Mouse (Mus musculus): Measurements from ENCODE around the gene Eya4. TPM values are rescaled to one million over a fixed set of nuclear protein-coding genes. Genes with fewer than 3 reads are reported as not detected.

The Eya4 gene
- total and polyA plus RNA-seq, 3 experiments = 0.24 to 0.46 TPM; not detected in 1

- no peaks in the 10 kb centered on the region for H3K4me1 ChIP-seq (ENCODE audit: control insufficient read depth in 1 of 2, insufficient read depth in 2 of 2, low read length in 2 of 2)
- no peaks in the 10 kb centered on the region for H3K36me3 ChIP-seq (ENCODE audit: control insufficient read depth in 1 of 2, insufficient read depth in 2 of 2, low read length in 2 of 2)
- no peaks in the 10 kb centered on the region; a peak in 1 of 4 replicates for H3K27me3 ChIP-seq (ENCODE audit: control insufficient read depth in 1 of 2, insufficient read depth in 2 of 2, low read length in 2 of 2)
- no peak for TF ChIP-seq CHD2 (IDR thresholded peaks at IDR 0.05; ENCODE audit: low read length)
- TF ChIP-seq MEF2A (IDR thresholded peaks at IDR 0.05; ENCODE audit: extremely low read depth, insufficient replicate concordance, low read depth, low read length, poor library complexity, severe bottlenecking) = no peak
- no peak for TF ChIP-seq USF1 (IDR thresholded peaks at IDR 0.05; ENCODE audit: low read depth, low read length)
- TF ChIP-seq RAD21 (IDR thresholded peaks at IDR 0.05; ENCODE audit: low read depth, low read length) = no peak
- no peak for TF ChIP-seq POLR2AphosphoS2 (IDR thresholded peaks at IDR 0.05; ENCODE audit: low read length)
- no peak for TF ChIP-seq BHLHE40 (IDR thresholded peaks at IDR 0.05; ENCODE audit: borderline replicate concordance, low read depth, low read length)
- no peaks in the 10 kb centered on the region for H3K79me2 ChIP-seq (ENCODE audit: control insufficient read depth, insufficient read depth, low read length, poor library complexity)
- no peak for DNase-seq (ENCODE audit: low read depth, low spot score)
- no peak overlapping the region for H3K27ac ChIP-seq (ENCODE audit: control insufficient read depth, low read depth, low read length)
- no peak overlapping the region for H3K4me3 ChIP-seq (ENCODE audit: control insufficient read depth in 1 of 2, insufficient read depth in 1 of 2, low read depth in 2 of 2, low read length in 2 of 2)
- H3K9ac ChIP-seq (ENCODE audit: control insufficient read depth, low read depth, low read length, poor library complexity, severe bottlenecking) = no peak overlapping the region
- H3K9me3 ChIP-seq (replicated peaks; ENCODE audit: insufficient read depth, low read length) = no peaks in the 10 kb centered on the region
Observed at GRCm38 (mm10) chr10:23088764-23089163, 261.8 kb downstream of the Eya4 start.

DNA sequence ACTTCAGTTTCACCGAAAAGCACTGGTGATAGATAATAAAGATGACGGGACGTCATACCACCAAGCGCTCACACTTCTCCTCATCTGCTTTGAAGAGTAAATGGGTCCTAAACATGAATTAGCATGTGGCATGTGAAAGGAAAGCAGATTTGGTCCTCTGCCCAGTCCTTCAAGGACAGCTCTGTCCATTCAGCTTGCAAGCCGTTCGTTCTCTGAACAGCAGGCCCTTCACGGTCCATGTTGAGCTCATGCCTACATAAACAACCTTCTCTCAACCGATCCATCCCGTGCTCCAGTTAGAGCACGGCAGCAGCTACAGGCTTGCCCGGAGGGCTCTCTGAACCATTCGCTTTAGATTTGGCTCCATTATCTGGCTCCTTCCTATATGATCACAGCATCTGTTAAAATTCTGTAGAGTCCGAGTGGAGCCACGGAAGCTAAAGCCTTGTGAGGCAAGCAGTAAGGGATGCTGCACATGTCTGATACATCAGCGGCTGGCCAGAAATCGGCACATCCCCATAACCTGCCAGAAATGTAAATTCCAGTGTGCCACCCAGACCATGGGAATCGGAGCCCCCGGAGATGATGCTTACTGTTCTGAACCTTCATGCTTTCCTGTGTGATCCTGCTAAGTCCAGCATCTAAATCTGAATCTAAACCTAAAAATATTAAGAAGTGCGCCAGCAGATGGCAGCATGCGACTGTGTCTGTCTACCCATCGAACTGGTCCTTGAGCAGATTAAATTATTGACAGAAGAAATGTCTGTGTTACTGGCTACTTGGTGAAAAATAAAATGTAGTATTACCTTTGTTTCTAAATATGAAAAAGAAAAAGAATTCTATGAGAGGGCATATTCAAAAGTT is 264.0 kb downstream of the Eya4 start:
- Histone ChIP-seq H3K27me3 (ENCODE audit: control insufficient read depth in 1 of 2, insufficient read depth in 2 of 2, low read length in 2 of 2) (no peaks in the 10 kb centered on the region; a peak in 1 of 4 replicates), H3K27ac (ENCODE audit: control insufficient read depth, low read depth, low read length) (no peak overlapping the region), H3K9me3 (replicated peaks; ENCODE audit: insufficient read depth, low read length) (no peaks in the 10 kb centered on the region), H3K9ac (ENCODE audit: control insufficient read depth, low read depth, low read length, poor library complexity, severe bottlenecking) (no peak overlapping the region), H3K79me2 (ENCODE audit: control insufficient read depth, insufficient read depth, low read length, poor library complexity) (no peaks in the 10 kb centered on the region), H3K4me3 (ENCODE audit: control insufficient read depth in 1 of 2, insufficient read depth in 1 of 2, low read depth in 2 of 2, low read length in 2 of 2) (no peak overlapping the region), H3K36me3 (ENCODE audit: control insufficient read depth in 1 of 2, insufficient read depth in 2 of 2, low read length in 2 of 2) (no peaks in the 10 kb centered on the region), H3K4me1 (ENCODE audit: control insufficient read depth in 1 of 2, insufficient read depth in 2 of 2, low read length in 2 of 2) (no peaks in the 10 kb centered on the region; a peak in 1 of 4 replicates)
- peak; percentile 30 to 82 (median 69); a peak in 5 of 6 replicates for TF ChIP-seq CTCF (IDR thresholded peaks at IDR 0.05 in 2 of 3, conservative IDR thresholded peaks at IDR 0.05 in 1 of 3; ENCODE audit: control insufficient read depth in 1 of 3, insufficient read depth in 1 of 3, low read depth in 2 of 3, low read length in 3 of 3, poor library complexity in 1 of 3, severe bottlenecking in 1 of 3)
- no peak for TF ChIP-seq EP300 (IDR thresholded peaks at IDR 0.05; ENCODE audit: low read depth in 1 of 2, low read length in 2 of 2)
- TF ChIP-seq RCOR1 (IDR thresholded peaks at IDR 0.05; ENCODE audit: low read depth, low read length) = no peak
- peak; percentile 80 for TF ChIP-seq ZC3H11A (IDR thresholded peaks at IDR 0.05; ENCODE audit: low read depth, low read length)
- TF ChIP-seq USF2 (IDR thresholded peaks at IDR 0.05; ENCODE audit: borderline replicate concordance in 1 of 2, insufficient read depth in 1 of 2, low read depth in 1 of 2, low read length in 2 of 2) = no peak
- TF ChIP-seq TCF12 (IDR thresholded peaks at IDR 0.05; ENCODE audit: low read depth, low read length) = no peak
- no peak for TF ChIP-seq USF1 (IDR thresholded peaks at IDR 0.05; ENCODE audit: low read depth, low read length)
- no peak for TF ChIP-seq MAFK (IDR thresholded peaks at IDR 0.05; ENCODE audit: borderline replicate concordance, low read depth, low read length)
- no peak for TF ChIP-seq CHD2 (IDR thresholded peaks at IDR 0.05; ENCODE audit: low read length)
- TF ChIP-seq KAT2A (conservative IDR thresholded peaks at IDR 0.05; ENCODE audit: low read depth, low read length) = no peak
- TF ChIP-seq RAD21 (IDR thresholded peaks at IDR 0.05; ENCODE audit: low read depth, low read length) = peak; percentile 89
- peak; percentile 90 for TF ChIP-seq SMC3 (IDR thresholded peaks at IDR 0.05; ENCODE audit: low read depth, low read length)
- TF ChIP-seq ELF1 (IDR thresholded peaks at IDR 0.05; ENCODE audit: low read depth, low read length) = no peak
- TF ChIP-seq GATA1 (IDR thresholded peaks at IDR 0.05; ENCODE audit: low read depth, low read length) = no peak
- no peak for TF ChIP-seq MAZ (IDR thresholded peaks at IDR 0.05; ENCODE audit: low read depth, low read length)
- TF ChIP-seq SIN3A (IDR thresholded peaks at IDR 0.05; ENCODE audit: low read length) = no peak
- no peak for TF ChIP-seq CHD1 (IDR thresholded peaks at IDR 0.05; ENCODE audit: low read depth, low read length)
- no peak for TF ChIP-seq POLR2A (IDR thresholded peaks at IDR 0.05; ENCODE audit: control insufficient read depth in 1 of 2, insufficient read depth in 1 of 2, low read depth in 1 of 2, low read length in 2 of 2, poor library complexity in 1 of 2)
- peak; percentile 67 for DNase-seq (ENCODE audit: low read depth, low spot score)
